Mouse (Mus musculus): ENCODE measurements around the gene Crybg3.
"Not testable (repeated sequence)": the region's sequence is repeated elsewhere in the genome, so short reads cannot be mapped to it uniquely, and the experiment has no call there.

Crybg3 gene

DNA sequence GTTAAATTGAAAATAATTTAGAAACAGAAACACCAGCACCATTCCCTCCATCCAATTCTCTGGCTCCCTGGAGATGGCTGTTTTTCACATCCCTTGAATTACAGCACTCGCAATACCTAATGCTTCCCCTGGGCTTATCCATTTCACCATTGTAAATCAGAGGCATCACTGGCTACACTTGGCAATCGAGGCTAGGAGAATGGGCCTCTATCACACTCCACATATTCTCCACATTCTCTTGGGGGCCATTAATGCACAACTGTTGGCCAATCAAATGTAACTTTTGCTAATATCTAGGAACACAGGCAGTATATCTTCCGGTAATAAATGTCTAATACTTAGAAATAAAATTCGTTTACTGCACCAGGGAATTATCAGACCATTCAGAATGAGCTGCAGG, 137.2 kb downstream of the Crybg3 start:
- in situ Hi-C loops (cut with MboI; ENCODE audit: low sequenced_read_pairs) = no loop called here

DNA sequence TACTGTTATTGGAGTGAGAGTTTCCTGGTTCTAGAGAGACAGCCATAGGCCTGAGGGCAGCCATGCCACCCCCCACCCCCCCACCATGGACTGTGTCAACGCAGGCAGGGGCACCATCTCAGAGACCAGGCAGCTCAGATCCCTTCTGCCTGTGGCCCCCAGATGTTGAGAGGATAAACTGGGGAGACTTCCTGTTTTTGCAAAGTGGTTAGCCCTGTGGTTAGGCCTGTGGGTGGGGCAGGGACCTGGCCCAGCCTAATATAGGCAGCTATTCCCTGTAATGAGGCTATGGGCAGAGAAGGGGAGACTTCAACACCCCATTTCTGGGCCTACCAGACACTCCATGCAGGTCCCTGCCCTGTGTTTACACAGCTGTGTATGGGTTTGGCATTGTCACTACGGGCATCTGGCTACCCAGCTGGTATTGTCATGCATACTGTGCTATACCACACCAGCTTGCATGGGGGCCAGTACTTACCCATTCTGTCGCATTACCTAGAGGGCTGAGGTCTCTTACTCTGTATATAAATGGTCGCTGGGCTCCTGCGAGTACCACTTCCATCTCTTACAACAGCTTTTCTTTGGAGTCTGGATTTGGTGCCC, 141.4 kb downstream of the Crybg3 start:
- in situ Hi-C loops (cut with MboI; ENCODE audit: low sequenced_read_pairs) = not testable (repeated sequence)

DNA sequence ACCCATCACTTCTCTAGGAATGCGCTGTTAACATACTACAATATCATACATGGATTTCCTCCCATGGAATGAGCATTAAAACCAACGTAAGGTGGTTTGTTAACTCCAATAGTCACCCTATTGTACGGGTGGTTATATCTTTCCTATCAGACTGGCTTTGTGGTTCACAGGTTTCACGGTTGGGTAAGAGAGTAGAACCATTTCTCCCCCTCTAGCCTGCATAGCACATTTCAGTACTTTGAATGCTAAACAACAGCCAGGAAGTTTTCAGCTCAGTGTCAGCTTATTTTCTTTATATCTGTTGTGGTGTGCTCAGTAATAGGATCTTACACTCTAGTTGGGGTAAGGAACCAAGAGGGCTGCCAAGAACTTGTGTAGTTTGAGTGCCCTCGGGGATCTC, 149.0 kb downstream of the Crybg3 start:
- in situ Hi-C loops (cut with MboI; ENCODE audit: low sequenced_read_pairs) = no loop called here

DNA sequence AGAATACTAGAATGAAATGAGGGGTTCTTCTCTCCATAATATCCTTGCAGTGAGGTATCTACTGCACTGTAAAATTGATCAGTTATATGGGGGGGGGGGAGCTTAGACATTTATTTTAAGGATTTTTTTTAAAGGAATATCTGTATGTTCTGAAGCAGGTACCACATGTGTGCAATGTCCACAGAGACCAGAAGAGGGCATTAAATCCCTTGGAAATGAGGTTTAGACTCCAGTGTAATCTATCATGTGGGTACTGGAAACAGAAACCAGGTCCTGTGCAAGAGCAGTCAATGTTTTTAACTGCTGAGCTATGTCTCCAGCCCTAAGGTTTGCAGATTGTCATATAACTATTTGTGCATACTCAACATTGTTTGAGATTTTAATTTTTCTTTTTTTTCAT, 151.7 kb downstream of the Crybg3 start:
- in situ Hi-C loops (cut with MboI; ENCODE audit: low sequenced_read_pairs) = no loop called here

DNA sequence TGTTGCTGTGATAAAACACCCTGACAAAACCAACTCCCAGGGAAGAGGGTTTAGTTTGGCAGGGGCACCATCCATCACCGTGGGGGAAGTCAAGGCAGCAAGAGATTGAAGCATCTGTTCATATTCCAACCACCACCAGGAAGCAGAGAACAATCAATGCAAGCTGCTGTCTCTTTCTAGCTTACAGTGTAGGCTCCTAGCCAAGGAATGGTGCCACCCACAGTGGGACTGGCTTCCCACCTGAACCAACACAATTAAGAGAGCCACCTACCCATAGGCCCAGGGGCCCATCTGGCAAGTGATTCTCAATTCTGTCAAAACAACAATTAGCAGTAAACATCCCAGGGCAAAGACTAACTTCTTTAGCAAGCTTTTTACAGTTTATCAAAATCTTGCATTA, 152.6 kb downstream of the Crybg3 start:
- in situ Hi-C loops (cut with MboI; ENCODE audit: low sequenced_read_pairs) = no loop called here

DNA sequence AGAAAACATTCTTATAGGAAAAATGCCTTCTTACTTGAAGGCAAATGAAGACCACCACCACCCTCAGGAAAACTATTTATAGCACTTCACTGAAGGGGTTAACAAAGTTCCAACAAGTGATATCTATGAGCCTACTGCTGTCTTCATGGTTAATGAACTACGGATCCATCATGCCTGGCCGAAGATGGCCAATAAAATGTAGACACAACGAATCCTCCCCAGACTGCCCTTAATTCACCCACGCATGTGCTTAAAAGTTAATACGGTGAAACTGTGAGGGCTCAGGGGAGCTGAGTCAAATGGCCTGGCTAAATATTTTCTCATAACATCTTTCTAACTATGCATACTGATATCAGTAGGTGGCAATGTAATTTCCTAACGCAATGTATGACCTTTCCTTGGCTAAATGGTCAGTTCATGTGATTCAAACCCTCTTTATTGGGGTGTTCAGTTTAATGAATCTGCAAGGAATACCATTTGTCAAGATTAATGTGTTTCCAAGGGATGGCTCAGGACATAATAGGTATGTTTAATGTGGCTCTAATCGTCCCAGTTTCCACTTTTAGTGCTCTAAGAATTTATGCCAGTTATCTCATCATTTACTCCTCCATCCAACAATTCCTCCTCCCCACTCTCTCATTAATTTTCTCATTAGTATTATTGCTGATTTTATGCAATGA, 155.8 kb downstream of the Crybg3 start:
- in situ Hi-C loops (cut with MboI; ENCODE audit: low sequenced_read_pairs) = no loop called here

Measured in CH12F3 (cell line).